Mouse (Mus musculus) layer of hippocampus, postnatal 36 days (tissue): ENCODE measurements around the gene Brms1l. TPM values are rescaled to one million over a fixed set of nuclear protein-coding genes. Genes with fewer than 3 reads are reported as not detected.
A peak's percentile ranks its signal among the peaks of the same experiment; 100 is the strongest.
"Not testable (repeated sequence)": the region's sequence is repeated elsewhere in the genome, so short reads cannot be mapped to it uniquely, and the experiment has no call there.

ENCODE experiments used
- DNase-seq, 2 experiments: peaks; one replicate each; pipeline ENCODE4 v3.0.0; 2022
- total RNA-seq, 2 experiments: library from RNA; stranded (reverse); gene quantifications; 2 replicates each; pipeline ENCODE4 v1.2.3; 2021

Brms1l gene
- 10 to 100 TPM; 68.8 to 69.1 TPM for total RNA-seq

DNA sequence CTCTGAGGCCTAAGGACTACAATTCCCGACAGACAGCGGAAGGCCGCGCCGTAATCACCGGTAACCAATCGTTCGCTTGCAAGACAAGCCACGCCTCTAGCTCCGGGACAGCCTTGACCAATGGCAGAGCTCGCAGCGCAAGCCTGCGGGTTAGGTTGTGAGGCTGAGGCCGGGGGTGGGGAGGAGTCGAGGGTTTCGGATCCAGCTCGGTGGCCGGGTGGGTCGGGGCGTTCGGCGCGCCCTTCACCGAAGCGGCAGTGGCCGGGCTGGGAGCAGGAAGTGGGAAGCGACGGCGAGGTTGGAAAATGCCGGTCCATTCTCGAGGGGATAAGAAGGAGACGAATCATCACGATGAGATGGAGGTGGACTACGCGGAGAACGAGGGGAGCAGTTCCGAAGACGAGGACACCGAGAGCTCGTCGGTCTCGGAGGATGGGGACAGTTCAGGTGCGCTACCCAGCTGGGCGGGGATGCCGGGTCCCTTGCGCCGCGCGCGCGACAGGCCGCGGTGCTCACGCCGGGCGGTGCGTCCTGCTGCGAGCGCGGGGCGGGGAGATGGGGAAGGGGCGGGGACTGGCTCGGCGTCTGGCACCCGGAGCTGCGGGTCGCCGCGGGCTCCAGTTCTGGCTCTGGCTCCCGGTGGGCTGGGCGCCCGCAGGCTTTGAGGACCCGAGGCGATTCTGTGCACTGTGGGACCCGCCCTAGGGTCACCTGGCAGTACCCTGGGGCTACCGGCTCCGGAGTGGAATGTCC lies at the start of gene Brms1l:
Brms1l (plus strand) TSS at position 126 of the 753 bp plus-strand sequence.
- DNase-seq = peak; percentile 94 to 95

DNA sequence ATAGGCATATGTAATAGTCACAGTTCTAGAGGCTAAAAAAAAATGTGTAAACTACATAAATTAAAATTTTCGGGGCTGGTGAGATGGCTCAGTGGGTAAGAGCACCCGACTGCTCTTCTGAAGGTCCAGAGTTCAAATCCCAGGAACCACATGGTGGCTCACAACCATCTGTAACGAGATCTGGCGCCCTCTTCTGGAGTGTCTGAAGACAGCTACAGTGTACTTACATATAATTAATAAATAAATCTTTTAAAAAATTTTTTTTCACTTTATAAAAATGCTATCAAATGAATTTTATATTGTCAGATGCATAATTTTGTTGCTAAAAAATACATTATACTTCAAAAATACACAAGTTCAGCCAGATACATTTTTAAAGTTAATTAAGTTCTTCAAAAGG lies 41.6 kb upstream of the Brms1l start:
- DNase-seq = not testable (repeated sequence)

DNA sequence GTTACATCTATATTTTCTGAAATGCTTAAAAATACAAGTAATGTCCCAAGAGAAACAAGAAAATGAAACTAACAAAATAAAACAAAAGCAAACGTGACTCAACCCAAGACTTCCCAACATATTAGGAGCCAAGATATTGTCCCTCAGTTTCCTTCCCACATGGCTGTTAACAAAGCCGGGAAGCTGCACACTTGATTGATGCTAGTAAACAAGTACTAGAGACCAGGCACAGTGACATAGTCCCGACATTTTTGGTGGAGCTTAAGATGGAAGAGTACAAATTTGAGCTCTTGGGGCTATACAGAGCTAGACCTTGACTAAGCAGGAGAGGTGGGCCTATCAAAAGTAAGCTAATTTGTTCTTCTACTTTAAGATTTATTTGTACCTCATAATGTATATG lies 39.0 kb upstream of the Brms1l start:
- no peak for DNase-seq

DNA sequence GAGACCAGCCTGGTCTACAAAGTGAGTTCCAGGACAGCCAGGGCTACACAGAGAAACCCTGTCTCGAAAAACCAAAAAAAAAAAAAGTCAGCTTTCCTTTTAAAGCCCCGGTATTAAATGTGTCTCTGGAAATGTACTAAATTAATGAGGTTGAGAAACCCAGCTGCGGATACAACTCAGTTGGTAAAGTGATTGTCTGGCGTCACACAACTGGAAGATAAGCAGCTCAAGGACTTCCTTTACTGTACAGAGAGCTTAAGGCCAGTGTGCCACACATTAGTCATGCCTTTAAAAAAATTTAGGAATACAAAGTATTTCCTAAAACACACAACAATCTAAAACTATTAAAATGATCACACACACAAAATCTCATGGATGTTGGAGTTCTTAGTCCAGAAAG lies 37.4 kb upstream of the Brms1l start:
- no peak for DNase-seq

DNA sequence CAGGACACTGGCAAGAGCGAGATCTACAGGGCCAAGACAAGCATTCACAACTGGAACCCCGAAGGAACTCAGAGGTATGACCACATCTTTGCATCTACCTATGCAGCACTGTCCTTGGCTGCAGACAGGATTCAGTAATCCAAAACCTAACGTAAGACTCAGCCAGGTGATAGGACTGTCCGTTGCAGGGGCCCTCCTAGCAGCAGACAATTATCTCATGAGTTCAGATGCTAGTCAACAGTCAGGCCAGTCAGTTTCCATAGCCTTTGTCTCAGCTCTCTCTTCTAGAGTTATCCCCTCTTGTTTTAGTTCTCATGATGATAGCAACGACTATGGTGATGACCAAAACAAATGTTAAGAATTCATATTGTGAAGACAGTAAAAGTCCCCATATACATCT lies 36.0 kb upstream of the Brms1l start:
- DNase-seq = no peak

DNA sequence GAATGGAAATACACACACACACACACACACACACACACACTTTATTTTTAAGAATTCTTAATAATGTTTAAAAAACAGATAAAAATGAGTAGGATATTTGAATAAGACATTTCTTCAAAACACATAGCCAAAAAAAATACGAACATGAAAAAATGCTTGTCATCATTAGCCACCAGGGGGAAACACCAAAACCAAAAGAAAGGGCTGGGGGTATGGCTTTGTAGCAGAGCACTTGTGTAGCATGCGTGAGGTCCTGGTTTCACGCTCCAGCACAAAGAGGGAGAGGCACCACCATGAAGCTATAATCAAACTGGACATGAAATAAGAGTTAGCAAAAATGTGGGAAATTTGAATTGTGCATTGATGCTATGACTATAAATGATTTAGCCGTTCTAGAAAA lies 35.0 kb upstream of the Brms1l start:
- no peak for DNase-seq

DNA sequence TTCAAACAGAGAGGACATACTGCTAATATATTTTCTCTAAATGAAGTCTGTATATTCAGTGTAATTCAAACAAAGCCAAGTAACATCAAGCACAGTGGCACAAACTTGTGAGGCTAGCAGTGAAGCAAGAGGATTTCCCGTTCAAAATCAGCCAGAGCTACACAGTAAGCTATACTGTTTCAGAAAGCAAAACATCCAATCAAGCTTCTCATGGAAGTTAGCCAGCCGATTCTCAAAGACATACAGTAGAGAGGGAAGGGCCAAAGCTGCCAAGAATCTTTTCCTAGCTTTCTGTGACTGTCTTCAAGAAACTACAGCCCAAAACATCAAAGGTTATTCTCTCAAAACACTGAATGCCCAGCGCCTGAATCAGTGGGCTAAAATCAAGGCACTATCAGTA lies 31.1 kb upstream of the Brms1l start:
- DNase-seq = no peak

DNA sequence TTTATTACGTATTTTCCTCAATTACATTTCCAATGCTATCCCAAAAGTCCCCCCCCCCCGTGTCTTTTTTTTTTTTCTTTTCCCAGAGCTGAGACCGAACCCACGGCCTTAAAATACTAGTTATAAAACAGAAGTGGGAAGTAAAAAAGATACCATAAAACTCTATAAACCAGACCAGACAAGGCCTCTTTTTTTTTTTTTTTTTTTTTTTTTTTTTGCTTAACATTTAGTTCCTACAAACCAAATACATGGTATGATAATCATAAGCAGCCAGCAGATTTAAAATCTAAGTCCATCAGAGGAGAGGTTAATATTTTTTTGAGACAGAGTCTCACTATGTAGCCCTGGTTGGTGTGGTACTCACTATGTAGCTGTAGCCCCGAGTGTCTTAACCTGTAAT lies 19.6 kb upstream of the Brms1l start:
- DNase-seq = no peak

DNA sequence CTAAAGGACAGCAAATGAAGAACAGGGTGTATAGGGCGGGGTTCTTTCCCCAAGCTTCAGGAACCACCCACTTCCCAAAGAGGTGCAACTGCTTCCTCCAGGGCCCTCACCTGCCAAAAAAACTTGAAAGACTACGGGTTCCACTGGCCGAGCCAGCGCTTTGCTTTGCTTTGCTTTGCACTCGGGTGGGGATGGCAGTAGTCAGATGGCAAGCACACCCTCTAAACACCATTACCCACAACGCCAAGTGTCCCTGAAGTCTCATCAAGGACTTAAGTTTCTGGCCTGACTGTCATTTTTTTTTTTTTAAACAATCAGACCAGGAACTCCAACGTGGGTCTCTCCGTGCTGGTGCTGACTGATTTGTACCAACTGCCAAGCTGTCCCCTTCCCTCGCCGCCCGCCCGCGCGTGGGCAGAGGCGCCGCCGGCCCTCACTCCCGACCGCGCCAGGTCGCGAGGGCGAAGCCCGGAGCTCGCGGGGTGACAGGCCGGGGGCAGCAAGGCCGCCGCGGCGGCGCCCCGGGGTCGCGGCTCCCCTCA lies 15.9 kb upstream of the Brms1l start:
- peak; percentile 21 for DNase-seq

DNA sequence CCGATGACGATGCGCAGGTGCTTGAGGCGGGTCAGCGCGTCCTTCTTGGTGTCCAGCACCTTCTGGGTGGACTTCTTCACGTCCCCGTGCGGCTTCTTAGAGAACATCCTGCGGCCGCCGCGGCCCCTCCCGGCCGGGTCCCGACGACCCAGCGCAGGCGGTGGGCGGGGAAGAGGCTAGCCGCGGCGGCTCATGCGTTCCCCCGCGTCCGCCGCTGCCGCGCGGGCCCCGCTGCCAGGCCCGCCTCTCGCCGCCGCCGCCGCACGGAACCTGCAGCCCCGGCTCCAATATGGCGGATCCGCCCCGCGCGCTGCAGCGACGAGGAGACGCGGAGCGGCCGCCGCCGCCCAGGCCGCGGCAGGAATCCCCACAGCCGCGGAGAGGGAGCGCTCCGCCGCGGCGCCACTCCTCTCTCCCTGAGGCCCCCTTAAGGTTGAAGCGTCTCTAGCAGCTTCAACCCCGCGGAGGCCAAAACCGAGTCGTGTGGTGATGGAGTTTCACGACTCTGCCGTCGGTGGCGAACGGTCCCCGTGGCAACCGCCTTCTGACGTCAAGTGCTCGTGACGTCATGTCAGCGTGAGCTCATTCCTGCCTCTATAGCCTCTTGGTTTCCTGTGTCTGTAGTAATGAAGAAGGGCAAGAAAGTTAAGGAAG lies 15.3 kb upstream of the Brms1l start, which contains the start of gene Ralgapa1:
Ralgapa1 (minus strand) TSS at position 507 of the 654 bp plus-strand sequence.
- peak; percentile 85 to 86 for DNase-seq

DNA sequence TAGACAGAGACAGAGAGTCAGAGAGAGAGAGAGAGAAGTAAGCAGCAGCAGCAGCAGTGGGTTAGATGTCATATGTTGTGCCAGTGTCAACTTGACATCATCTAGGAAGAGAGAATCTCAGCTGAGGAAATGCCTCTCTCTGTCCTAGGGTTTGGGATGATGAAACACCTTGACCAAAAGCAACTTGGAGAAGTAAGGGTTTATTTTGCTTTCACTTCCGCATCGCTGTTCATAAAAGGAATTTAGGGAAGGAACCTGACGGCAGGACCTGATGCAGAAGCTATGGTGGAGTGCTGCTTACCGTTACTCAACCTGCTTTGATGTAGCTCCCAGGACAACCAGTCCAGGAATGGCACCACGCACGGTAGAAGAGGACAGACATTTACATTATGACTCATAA lies 12.1 kb upstream of the Brms1l start:
- DNase-seq = no peak

DNA sequence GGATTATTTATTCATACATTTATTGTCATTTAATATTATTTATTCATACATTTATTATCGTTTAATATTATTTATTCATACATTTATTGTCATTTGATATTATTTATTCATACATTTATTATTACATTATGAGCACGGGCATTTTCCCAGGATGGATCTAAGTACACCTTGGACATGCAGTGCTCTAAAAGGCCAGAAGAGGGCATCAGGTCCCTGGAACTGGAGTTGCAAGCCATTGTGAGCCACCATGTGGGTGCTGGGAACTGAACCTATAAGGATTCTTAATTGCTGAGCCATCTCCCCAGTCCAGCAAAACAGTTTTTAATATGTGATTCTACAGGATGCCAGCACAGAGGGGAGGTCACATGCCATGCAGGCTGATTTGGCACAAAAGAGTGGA lies 10.6 kb upstream of the Brms1l start:
- no peak for DNase-seq

DNA sequence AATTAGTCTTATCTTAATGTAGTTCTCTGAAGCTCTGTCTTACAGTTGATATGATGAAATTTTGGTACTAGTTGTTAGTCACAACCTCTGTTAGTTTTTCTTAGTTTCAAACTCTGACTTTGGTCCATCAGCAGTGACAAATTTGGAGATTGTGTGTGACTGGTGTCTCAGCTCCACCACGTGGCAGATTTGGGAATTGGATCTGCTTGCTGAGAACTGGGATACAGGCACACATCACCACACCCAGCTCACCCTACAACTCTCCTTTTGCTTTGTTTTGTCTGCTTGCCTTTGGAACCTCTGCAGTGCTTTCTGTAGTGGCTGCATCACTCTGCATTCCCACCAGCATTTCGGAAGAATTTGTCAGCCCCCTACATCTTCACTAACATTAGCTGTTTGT lies 5.0 kb upstream of the Brms1l start:
- peak; percentile 61 to 69 for DNase-seq

DNA sequence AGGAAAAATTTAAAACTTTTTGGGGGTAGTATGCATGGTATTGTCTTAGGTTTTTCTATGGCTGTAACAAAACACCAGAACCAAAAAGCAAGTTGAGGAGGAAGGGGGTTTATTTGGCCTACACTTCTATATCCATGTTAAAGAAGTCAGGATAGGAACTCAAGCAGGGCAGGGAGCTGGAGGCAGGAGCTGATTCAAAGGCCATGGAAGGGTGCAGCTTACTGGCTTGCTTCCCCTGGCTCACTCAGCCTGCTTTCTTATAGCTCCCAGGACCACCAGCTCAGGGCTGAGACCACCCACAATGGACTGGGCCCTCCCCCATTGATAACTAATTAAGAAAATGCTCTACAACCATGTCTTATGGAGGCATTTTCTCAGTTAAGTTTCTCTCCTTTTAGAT lies 3.2 kb upstream of the Brms1l start:
- no peak for DNase-seq

DNA sequence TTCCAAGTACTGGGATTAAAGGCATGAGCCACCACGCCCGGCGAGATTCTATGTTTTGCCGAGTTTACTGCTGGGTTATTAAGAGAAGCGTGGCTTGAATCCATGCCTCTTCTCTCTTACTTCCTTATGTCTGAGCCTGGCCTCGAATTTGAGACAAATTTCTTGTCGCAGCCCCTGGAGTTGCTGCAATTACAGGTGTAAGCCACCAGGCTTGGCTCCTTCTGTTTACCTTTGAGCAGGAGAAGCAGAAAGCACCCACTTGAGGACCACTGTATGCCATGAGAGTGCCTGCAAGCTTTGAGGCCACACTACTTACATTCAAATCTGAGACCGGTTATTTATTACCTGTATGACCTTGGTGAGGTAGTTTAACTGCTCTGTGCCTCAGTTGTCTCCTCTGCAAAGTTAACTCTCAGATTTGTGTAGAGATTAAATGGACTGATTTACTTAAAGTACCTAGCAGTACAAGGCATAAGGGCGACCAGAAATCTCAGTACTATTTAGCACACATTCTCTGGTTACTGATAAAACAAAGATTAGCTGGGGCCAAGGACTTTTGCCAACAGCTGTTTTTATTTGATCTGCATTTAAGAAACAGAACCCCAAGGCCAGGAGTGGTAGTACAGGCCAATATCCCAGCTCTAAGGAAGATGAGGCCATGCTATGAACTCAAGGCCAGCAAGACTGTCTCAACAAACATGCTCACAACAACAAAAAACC lies 2.1 kb upstream of the Brms1l start:
- DNase-seq = no peak

DNA sequence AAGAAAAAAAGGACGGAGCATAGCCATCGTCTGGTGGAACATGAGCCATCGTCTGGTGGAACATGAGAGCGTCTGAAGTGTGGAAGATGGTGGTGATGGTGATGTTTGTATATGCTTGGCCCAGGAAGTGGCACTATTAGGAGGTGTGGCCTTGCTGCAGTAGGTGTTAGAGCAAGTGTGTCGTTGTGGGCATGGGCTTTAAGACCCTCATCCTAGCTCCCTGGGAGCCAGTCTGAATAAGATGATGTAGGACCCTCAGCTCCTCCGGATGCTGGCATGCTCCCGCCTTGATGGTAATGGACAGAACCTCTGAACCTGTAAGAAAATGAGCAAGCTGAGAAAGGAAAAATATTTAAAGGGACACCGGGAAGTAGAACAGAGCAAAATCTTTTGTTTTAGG lies 1.2 kb upstream of the Brms1l start:
- no peak for DNase-seq

DNA sequence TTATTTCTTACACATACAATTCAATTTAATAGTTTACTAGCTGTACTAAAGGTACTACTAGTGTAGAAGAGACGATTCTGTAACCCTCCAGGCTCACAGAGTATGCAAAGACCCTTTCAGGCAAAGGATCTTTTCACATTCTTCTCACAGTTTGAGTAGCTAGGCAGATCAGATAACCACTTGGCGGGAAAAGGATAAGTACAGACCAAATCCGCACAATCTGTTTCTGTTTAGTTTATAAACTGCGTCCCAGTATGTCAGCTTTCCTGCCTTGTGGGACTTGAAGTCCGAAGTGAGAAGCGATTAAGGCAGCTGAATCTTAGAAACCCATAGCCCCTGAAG lies 296 bp upstream of the Brms1l start:
- no peak for DNase-seq

DNA sequence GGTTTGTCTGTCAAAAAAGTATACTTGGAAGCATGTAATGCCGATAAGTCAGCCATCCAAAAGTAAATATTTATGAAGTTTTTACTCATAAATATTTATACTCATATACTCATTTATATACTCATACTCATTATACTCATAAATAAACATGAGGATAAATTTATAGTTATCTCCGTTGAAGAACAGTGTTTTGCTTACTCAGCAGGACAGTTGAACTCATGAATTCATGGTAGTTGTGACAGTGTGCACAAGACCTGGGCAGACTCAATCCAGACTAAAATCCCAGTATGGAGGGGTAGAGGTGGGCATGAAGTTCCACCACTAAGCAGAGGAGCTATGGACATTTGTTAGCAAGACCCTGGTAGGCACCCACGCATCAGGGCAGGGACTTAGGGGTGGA lies 1.4 kb downstream of the Brms1l start:
- no peak for DNase-seq

DNA sequence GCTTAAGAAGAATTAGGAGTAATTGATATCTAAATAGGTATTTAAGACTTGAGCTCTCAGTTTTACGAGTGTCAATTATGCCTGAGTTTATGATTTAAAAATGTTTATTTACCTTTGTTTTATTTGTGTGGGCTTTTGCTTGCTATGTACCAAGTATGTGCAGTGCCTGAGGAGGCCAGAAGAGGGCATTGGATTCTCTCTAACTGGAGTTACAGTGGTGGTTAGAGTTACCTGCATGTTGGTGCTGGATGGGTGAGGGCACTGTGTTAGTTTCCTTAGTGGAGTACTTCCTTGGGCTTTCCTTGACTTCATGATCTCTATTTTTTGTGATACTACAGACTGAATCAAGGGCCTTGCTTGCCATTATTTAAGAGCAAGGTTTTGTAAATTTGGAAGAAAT lies 10.6 kb downstream of the Brms1l start:
- no peak for DNase-seq

DNA sequence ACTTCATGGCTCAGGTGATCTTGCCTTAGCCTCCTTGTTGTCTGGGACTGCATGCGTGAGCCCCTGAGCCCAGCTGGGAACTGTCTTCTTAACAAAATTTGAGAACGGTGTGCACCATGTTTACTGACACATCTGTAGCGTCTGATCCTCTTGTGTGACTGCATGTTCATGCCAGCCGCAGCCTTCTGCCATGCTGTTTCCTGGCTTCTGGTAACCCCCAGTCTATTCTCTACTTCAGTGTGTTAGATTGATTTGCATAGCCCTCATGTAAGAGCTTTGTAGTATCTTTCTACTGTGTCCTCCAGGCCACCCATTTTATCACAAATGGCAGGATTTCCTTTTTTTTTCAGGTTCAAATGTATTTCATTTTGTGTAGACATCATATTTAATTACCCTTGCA lies 11.7 kb downstream of the Brms1l start:
- no peak for DNase-seq

DNA sequence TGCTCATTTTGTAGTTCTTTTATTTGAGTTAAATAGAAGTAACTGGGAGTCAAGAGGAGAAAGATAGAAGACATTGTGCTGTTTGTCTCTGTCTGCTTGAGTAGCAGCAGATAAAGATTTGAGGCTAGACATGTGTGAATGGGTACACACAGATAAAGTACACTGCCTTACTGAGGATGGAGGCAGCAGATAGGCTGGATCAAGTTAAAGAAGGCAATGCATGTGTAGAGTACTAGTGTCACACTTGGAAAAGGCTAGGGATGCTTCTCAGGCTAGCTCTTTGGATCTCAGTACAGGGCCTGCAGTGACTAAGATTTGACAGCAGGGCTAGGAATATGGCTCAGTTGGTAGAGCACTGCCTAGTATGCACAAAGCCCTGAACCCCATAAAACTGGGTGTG lies 14.5 kb downstream of the Brms1l start:
- DNase-seq = no peak

DNA sequence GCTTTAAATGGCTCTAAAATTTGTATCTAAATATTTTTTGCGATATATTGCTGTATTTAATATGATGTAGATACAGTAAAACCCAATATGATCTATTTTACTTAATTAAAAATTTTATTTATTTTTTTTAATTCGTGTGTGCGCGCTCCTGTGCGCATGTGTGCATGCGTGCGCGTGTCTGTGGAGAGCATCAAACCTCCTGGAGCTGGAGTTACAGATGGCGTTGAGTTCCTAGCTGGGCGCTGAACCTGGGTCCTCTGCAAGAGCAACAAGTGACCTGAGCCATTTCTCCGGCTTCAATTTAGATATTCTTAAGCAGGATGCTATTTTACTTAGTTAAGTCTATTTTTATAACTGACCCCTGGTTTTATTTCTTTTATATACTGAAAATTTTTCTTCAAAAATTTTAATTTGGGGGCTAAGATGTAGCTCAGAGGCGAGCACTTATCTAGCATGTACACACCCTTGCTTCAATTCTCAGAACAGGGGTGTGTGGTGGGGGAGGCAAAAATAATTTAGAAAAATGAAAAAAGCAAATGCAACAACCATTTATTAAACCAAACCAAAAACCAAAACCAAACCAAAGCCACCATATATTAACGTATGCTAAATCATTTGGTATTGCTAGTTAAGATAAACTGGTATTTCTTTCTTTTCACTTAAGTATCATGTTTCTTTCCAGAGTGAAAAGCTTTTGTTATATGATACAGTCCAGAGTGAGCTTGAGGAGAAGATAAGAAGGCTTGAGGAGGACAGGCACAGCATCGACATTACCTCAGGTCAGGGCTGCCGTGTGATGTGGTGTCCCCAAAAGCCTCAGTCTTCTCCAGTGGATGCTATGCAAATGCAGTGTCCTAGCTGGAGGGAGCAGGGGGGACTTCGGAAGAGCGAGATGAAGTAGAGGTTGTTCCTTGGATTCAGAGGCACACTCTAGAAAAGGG lies 23.6 kb downstream of the Brms1l start:
- no peak for DNase-seq
